Mouse (Mus musculus): Measurements from ENCODE around the gene Dennd5a.

- TF ChIP-seq CTCF (IDR thresholded peaks at IDR 0.05; ENCODE audit: borderline replicate concordance, extremely low read depth, insufficient read depth, insufficient read length) (no peak), POLR2A (IDR thresholded peaks at IDR 0.05; ENCODE audit: borderline replicate concordance, extremely low read depth, insufficient read depth, insufficient read length, poor library complexity, severe bottlenecking) (no peak)
Observed at GRCm38 (mm10) chr7:109850531-109850930, 109.7 kb downstream of the Dennd5a start.

Data from brain, embryonic 14.5 days (tissue).